Mouse (Mus musculus): Measurements from ENCODE around the gene Gpr4. TPM values are rescaled to one million over a fixed set of nuclear protein-coding genes. Genes with fewer than 3 reads are reported as not detected.
A peak's percentile ranks its signal among the peaks of the same experiment; 100 is the strongest.

Gpr4 gene
- total RNA-seq, 1 experiment: 3.8 TPM

- no peaks in the 10 kb centered on the region for H3K9me3 ChIP-seq (ENCODE audit: control insufficient read depth, insufficient read depth, low read depth, low read length)
- H3K4me1 ChIP-seq (ENCODE audit: control insufficient read depth in 2 of 2, insufficient read depth in 2 of 2, low read length in 2 of 2, poor library complexity in 1 of 2): peaks cover 3 to 17% of the 10 kb centered on the region in 2 experiments; a peak in 3 of 4 replicates
- in situ Hi-C loops (cut with MboI; ENCODE audit: low sequenced_read_pairs in 2 of 2, unreplicated experiment in 2 of 2): no loop called here
- H3K9ac ChIP-seq (ENCODE audit: insufficient read depth, low read depth, low read length, poor library complexity, severe bottlenecking): no peak overlapping the region
- no peak for DNase-seq (ENCODE audit: low read depth, low spot score)
- H3K36me3 ChIP-seq (ENCODE audit: control insufficient read depth, insufficient read depth, low read length, poor library complexity, severe bottlenecking): no peaks in the 10 kb centered on the region
- TF ChIP-seq CHD2 (IDR thresholded peaks at IDR 0.05; ENCODE audit: low read depth, low read length): no peak
- TF ChIP-seq HCFC1 (IDR thresholded peaks at IDR 0.05; ENCODE audit: borderline replicate concordance, insufficient read depth, low read length): no peak
- TF ChIP-seq MAFK (IDR thresholded peaks at IDR 0.05; ENCODE audit: insufficient read depth, low read depth, low read length): no peak
- no peak for TF ChIP-seq ZC3H11A (IDR thresholded peaks at IDR 0.05; ENCODE audit: borderline replicate concordance, low read depth, low read length)
- TF ChIP-seq ZNF384 (IDR thresholded peaks at IDR 0.05; ENCODE audit: low read depth, low read length): no peak
- H3K4me3 ChIP-seq (ENCODE audit: insufficient read depth in 1 of 2, low read depth in 1 of 2, low read length in 2 of 2, poor library complexity in 1 of 2, severe bottlenecking in 1 of 2): no peak overlapping the region
- H3K27ac ChIP-seq (ENCODE audit: insufficient read depth, low read depth, low read length, poor library complexity, severe bottlenecking): no peak overlapping the region
Measured at GRCm38 (mm10) chr7:19214940-19215339, 2.6 kb downstream of the Gpr4 start.

- Histone ChIP-seq H3K9me3 (ENCODE audit: control insufficient read depth, insufficient read depth, low read depth, low read length) (no peaks in the 10 kb centered on the region), H3K9ac (ENCODE audit: insufficient read depth, low read depth, low read length, poor library complexity, severe bottlenecking) (no peak overlapping the region), H3K27ac (ENCODE audit: insufficient read depth, low read depth, low read length, poor library complexity, severe bottlenecking) (no peak overlapping the region), H3K4me3 (ENCODE audit: insufficient read depth in 1 of 2, low read depth in 1 of 2, low read length in 2 of 2, poor library complexity in 1 of 2, severe bottlenecking in 1 of 2) (no peak overlapping the region), H3K36me3 (ENCODE audit: control insufficient read depth, insufficient read depth, low read length, poor library complexity, severe bottlenecking) (no peaks in the 10 kb centered on the region; the same call in 1 of the 2 replicates), H3K4me1 (ENCODE audit: control insufficient read depth in 2 of 2, insufficient read depth in 2 of 2, low read length in 2 of 2, poor library complexity in 1 of 2) (peaks cover 3 to 15% of the 10 kb centered on the region in 2 experiments; a peak in 3 of 4 replicates)
- no peak for DNase-seq (ENCODE audit: low read depth, low spot score)
- in situ Hi-C loops (cut with MboI; ENCODE audit: low sequenced_read_pairs in 2 of 2, unreplicated experiment in 2 of 2): no loop called here
- TF ChIP-seq ZC3H11A (IDR thresholded peaks at IDR 0.05; ENCODE audit: borderline replicate concordance, low read depth, low read length) (no peak), ZNF384 (IDR thresholded peaks at IDR 0.05; ENCODE audit: low read depth, low read length) (no peak), CHD2 (IDR thresholded peaks at IDR 0.05; ENCODE audit: low read depth, low read length) (no peak), MAFK (IDR thresholded peaks at IDR 0.05; ENCODE audit: insufficient read depth, low read depth, low read length) (no peak), HCFC1 (IDR thresholded peaks at IDR 0.05; ENCODE audit: borderline replicate concordance, insufficient read depth, low read length) (no peak)
Measured at GRCm38 (mm10) chr7:19217492-19217891, 5.2 kb downstream of the Gpr4 start.

DNA sequence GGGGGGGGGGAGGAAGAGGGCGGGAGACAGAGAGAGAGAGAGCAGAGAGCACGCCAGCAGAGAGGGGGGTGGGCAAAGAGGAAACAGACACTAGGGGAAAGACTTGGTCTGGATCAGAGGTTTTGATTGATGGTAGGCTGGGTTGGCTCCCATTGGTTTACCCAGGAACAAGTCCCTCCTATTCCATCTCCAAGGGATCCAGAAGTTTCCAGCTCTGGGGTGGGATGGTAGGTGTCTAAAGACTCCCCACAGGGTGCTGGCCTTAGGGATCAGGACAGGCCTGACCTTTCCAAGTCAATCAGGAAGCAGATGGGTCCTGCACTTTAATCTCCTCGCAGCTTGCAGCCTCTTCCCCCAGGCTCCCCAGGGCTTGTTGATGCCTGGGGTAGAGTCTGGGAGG, 5.6 kb downstream of the Gpr4 start:
- Histone ChIP-seq H3K27ac (ENCODE audit: insufficient read depth, low read depth, low read length, poor library complexity, severe bottlenecking) (no peak overlapping the region), H3K9me3 (ENCODE audit: control insufficient read depth, insufficient read depth, low read depth, low read length) (no peaks in the 10 kb centered on the region), H3K9ac (ENCODE audit: insufficient read depth, low read depth, low read length, poor library complexity, severe bottlenecking) (no peak overlapping the region), H3K4me3 (ENCODE audit: insufficient read depth in 1 of 2, low read depth in 1 of 2, low read length in 2 of 2, poor library complexity in 1 of 2, severe bottlenecking in 1 of 2) (no peak overlapping the region), H3K36me3 (ENCODE audit: control insufficient read depth, insufficient read depth, low read length, poor library complexity, severe bottlenecking) (peaks cover 2% of the 10 kb centered on the region; the same call in 1 of the 2 replicates), H3K4me1 (ENCODE audit: control insufficient read depth in 2 of 2, insufficient read depth in 2 of 2, low read length in 2 of 2, poor library complexity in 1 of 2) (peaks cover 2 to 15% of the 10 kb centered on the region in 2 experiments; a peak in 3 of 4 replicates)
- TF ChIP-seq ZC3H11A (IDR thresholded peaks at IDR 0.05; ENCODE audit: borderline replicate concordance, low read depth, low read length): no peak
- no peak for TF ChIP-seq HCFC1 (IDR thresholded peaks at IDR 0.05; ENCODE audit: borderline replicate concordance, insufficient read depth, low read length)
- no peak for TF ChIP-seq ZNF384 (IDR thresholded peaks at IDR 0.05; ENCODE audit: low read depth, low read length)
- TF ChIP-seq CHD2 (IDR thresholded peaks at IDR 0.05; ENCODE audit: low read depth, low read length): no peak
- TF ChIP-seq MAFK (IDR thresholded peaks at IDR 0.05; ENCODE audit: insufficient read depth, low read depth, low read length): no peak
- in situ Hi-C loops (cut with MboI; ENCODE audit: low sequenced_read_pairs in 2 of 2, unreplicated experiment in 2 of 2): no loop called here
- no peak for DNase-seq (ENCODE audit: low read depth, low spot score)

GRCm38 (mm10) chr7:19220061-19220460, 7.7 kb downstream of the Gpr4 start:
- H3K4me3 ChIP-seq (ENCODE audit: insufficient read depth in 1 of 2, low read depth in 1 of 2, low read length in 2 of 2, poor library complexity in 1 of 2, severe bottlenecking in 1 of 2): no peak overlapping the region
- no peaks in the 10 kb centered on the region for H3K9me3 ChIP-seq (ENCODE audit: control insufficient read depth, insufficient read depth, low read depth, low read length)
- TF ChIP-seq ZNF384 (IDR thresholded peaks at IDR 0.05; ENCODE audit: low read depth, low read length): no peak
- TF ChIP-seq ZC3H11A (IDR thresholded peaks at IDR 0.05; ENCODE audit: borderline replicate concordance, low read depth, low read length): no peak
- no peak for DNase-seq (ENCODE audit: low read depth, low spot score)
- H3K36me3 ChIP-seq (ENCODE audit: control insufficient read depth, insufficient read depth, low read length, poor library complexity, severe bottlenecking): peaks cover 6% of the 10 kb centered on the region; the same call in 1 of the 2 replicates
- in situ Hi-C loops (cut with MboI; ENCODE audit: low sequenced_read_pairs in 2 of 2, unreplicated experiment in 2 of 2): no loop called here
- no peak overlapping the region for H3K27ac ChIP-seq (ENCODE audit: insufficient read depth, low read depth, low read length, poor library complexity, severe bottlenecking)
- H3K4me1 ChIP-seq (ENCODE audit: control insufficient read depth in 2 of 2, insufficient read depth in 2 of 2, low read length in 2 of 2, poor library complexity in 1 of 2): peaks cover 1 to 3% of the 10 kb centered on the region in 2 experiments; a peak in 1 of 4 replicates
- H3K9ac ChIP-seq (ENCODE audit: insufficient read depth, low read depth, low read length, poor library complexity, severe bottlenecking): no peak overlapping the region

GRCm38 (mm10) chr7:19222189-19222588, 9.9 kb downstream of the Gpr4 start:
- DNase-seq (ENCODE audit: low read depth, low spot score): no peak
- peaks cover 6% of the 10 kb centered on the region; the same call in 1 of the 2 replicates for H3K36me3 ChIP-seq (ENCODE audit: control insufficient read depth, insufficient read depth, low read length, poor library complexity, severe bottlenecking)
- in situ Hi-C loops (cut with MboI; ENCODE audit: low sequenced_read_pairs in 2 of 2, unreplicated experiment in 2 of 2): no loop called here
- peaks cover 0 to 6% of the 10 kb centered on the region in 2 experiments; a peak in 2 of 4 replicates for H3K4me1 ChIP-seq (ENCODE audit: control insufficient read depth in 2 of 2, insufficient read depth in 2 of 2, low read length in 2 of 2, poor library complexity in 1 of 2)
- H3K9me3 ChIP-seq (ENCODE audit: control insufficient read depth, insufficient read depth, low read depth, low read length): no peaks in the 10 kb centered on the region
- no peak overlapping the region for H3K27ac ChIP-seq (ENCODE audit: insufficient read depth, low read depth, low read length, poor library complexity, severe bottlenecking)
- H3K9ac ChIP-seq (ENCODE audit: insufficient read depth, low read depth, low read length, poor library complexity, severe bottlenecking): no peak overlapping the region
- H3K4me3 ChIP-seq (ENCODE audit: insufficient read depth in 1 of 2, low read depth in 1 of 2, low read length in 2 of 2, poor library complexity in 1 of 2, severe bottlenecking in 1 of 2): peak overlapping the region in 1 of 2 experiments; percentile 8; a peak in 2 of 4 replicates
- no peak for TF ChIP-seq ZC3H11A (IDR thresholded peaks at IDR 0.05; ENCODE audit: borderline replicate concordance, low read depth, low read length)
- no peak for TF ChIP-seq HCFC1 (IDR thresholded peaks at IDR 0.05; ENCODE audit: borderline replicate concordance, insufficient read depth, low read length)
- TF ChIP-seq MAFK (IDR thresholded peaks at IDR 0.05; ENCODE audit: insufficient read depth, low read depth, low read length): no peak
- TF ChIP-seq CHD2 (IDR thresholded peaks at IDR 0.05; ENCODE audit: low read depth, low read length): no peak
- TF ChIP-seq ZNF384 (IDR thresholded peaks at IDR 0.05; ENCODE audit: low read depth, low read length): no peak
